Mouse (Mus musculus) thymus, postnatal 0 days (tissue): Measurements from ENCODE around the gene Ano3. TPM values are rescaled to one million over a fixed set of nuclear protein-coding genes. Genes with fewer than 3 reads are reported as not detected.
"Not testable (repeated sequence)": the region's sequence is repeated elsewhere in the genome, so short reads cannot be mapped to it uniquely, and the experiment has no call there.

Experiments
- DNase-seq: peaks from one replicate; pipeline ENCODE4 v3.0.0-alpha.2; 2015; ENCODE audit warnings: low spot score
- polyA plus RNA-seq: library from polyadenylated mRNA; unstranded; fragments of >200 nt; fragmentation: Nextera tagmentation; extraction: Ambion mirVana; gene quantifications from 2 replicates; pipeline ENCODE4 v1.2.1, GENCODE M21; 2015

The Ano3 gene
- polyA plus RNA-seq = 0.03 TPM in 2 replicates

GRCm38 (mm10) chr2:110950823-110951222 lies at the start of gene Ano3:
Gene Ano3, minus strand, starts transcription at chr2:110950923.
- DNase-seq = not testable (repeated sequence)

GRCm38 (mm10) chr2:110990071-110990470 lies 39.3 kb upstream of the Ano3 start:
- DNase-seq = no peak

- DNase-seq = no peak
Measured at GRCm38 (mm10) chr2:110989539-110989938, 38.8 kb upstream of the Ano3 start.

- DNase-seq = no peak
Measured at GRCm38 (mm10) chr2:110985853-110986271, 35.1 kb upstream of the Ano3 start.

GRCm38 (mm10) chr2:110981733-110982132 lies 31.0 kb upstream of the Ano3 start:
- DNase-seq = no peak

GRCm38 (mm10) chr2:110979610-110980009 lies 28.9 kb upstream of the Ano3 start:
- no peak for DNase-seq

GRCm38 (mm10) chr2:110976871-110977270 lies 26.1 kb upstream of the Ano3 start:
- no peak for DNase-seq

GRCm38 (mm10) chr2:110970158-110970557 lies 19.4 kb upstream of the Ano3 start:
- no peak for DNase-seq

- DNase-seq = no peak
Measured at GRCm38 (mm10) chr2:110965398-110965797, 14.7 kb upstream of the Ano3 start.

- DNase-seq = no peak
Measured at GRCm38 (mm10) chr2:110950432-110950803, 305 bp downstream of the Ano3 start.

GRCm38 (mm10) chr2:110949679-110950431 lies 868 bp downstream of the Ano3 start:
- DNase-seq = no peak

GRCm38 (mm10) chr2:110945171-110945570 lies 5.6 kb downstream of the Ano3 start:
- DNase-seq = no peak

GRCm38 (mm10) chr2:110935691-110936090 lies 15.0 kb downstream of the Ano3 start:
- no peak for DNase-seq

- no peak for DNase-seq
Measured at GRCm38 (mm10) chr2:110929126-110929525, 21.6 kb downstream of the Ano3 start.

- DNase-seq = no peak
Measured at GRCm38 (mm10) chr2:110909506-110909905, 41.2 kb downstream of the Ano3 start.

- no peak for DNase-seq
Measured at GRCm38 (mm10) chr2:110906473-110906872, 44.2 kb downstream of the Ano3 start.

- no peak for DNase-seq
Measured at GRCm38 (mm10) chr2:110896477-110897270, 54.0 kb downstream of the Ano3 start.

- no peak for DNase-seq
Measured at GRCm38 (mm10) chr2:110871650-110872049, 79.1 kb downstream of the Ano3 start.

GRCm38 (mm10) chr2:110865584-110865983 lies 85.1 kb downstream of the Ano3 start:
- DNase-seq = no peak

- DNase-seq = no peak
Measured at GRCm38 (mm10) chr2:110863376-110863775, 87.3 kb downstream of the Ano3 start.

GRCm38 (mm10) chr2:110839559-110840243 lies 111.0 kb downstream of the Ano3 start:
- DNase-seq = no peak

- DNase-seq = no peak
Measured at GRCm38 (mm10) chr2:110816189-110816588, 134.5 kb downstream of the Ano3 start.
